Mouse (Mus musculus) cerebellum, adult 8-10 months (tissue): ENCODE measurements around the gene Dlx5.
A peak's percentile ranks its signal among the peaks of the same experiment; 100 is the strongest.

ENCODE experiments used
- DNase-seq: peaks from one replicate; pipeline ENCODE4 v3.0.0; 2022

Gene Dlx5

DNA sequence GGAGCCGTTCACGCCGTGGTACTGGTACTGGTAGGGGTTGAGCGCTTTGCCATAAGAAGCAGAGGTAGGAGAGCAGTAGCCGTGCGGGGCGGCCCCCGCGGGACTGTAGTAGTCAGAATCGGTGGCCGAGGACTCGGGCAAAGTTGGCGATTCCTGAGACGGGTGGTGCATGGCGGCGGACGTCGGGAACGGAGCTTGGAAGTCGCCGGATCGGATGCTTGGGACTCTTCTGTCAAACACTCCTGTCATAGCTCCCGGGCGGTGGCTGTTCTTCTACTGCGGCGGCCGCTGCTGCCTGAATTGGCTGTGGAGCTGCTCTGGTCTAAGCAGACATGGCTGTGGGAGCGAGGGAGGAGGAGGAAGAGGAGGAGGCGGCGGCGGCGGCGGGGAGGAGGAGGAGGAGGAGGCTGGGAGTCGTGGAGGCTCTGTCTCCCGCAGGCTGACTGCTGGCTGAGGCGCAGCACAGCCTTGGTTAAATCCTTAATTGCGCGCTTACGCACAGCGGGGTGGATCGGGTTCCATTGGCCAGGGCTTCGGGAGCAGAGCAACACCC, at the start of gene Dlx5:
Dlx5 (minus strand) TSS at position 448 of the 553 bp plus-strand sequence.
- no peak for DNase-seq

DNA sequence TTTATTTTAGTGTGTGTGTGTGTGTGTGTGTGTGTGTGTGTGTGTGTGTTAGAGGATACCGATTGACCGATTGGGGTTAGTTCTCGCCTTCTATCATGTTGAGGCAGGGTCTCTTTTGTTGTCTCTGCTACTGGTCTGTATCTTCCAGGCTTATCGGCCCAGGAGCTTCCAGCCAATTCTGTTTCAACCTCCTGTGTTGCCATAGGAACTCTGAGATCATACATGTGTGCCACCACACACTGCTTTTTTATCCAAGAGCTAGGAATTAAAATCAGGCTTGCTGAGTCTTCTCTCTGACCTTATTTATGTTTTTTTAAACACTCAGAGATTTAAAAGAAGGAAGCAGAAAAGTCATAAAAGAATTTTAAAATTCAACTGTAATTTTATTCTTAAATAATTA, 49.6 kb upstream of the Dlx5 start:
- DNase-seq: no peak

DNA sequence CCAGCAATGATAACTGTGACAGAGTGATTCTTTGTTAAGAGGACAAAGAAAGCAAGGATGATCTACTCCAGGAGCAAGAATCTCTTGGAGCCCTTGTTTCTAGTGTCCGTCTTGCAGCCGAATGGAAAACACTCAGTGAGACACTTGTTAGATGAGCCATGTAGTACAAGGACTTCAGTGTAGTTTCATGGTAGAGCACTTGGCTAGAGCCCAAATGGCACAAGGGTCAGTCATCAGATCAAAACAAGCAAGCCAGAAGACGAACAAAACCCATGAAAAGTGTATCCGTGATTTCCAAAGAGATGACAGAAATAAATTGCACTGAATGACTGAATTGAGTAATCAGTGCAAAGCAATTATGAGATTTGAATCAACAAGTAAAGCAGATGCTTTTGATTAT, 48.9 kb upstream of the Dlx5 start:
- DNase-seq: no peak

DNA sequence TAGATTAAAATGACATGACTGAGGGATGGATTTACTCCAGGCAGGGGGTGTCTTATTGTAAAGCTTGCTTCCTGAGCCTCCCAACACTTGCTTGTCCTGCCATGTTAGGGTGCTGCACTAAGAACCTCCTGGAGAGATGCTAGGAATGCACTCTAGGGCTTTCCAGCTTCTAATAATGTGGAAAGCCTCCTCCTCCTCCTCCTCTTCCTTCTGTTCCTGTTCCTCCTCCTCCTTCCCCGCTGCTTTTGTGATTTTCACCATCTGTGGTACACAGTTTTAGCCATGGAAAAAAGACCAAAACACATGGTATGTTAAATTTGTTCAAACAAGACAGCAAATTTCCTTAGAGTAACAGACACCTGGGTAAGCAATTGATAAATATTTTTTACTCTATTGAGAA, 43.4 kb upstream of the Dlx5 start:
- no peak for DNase-seq

DNA sequence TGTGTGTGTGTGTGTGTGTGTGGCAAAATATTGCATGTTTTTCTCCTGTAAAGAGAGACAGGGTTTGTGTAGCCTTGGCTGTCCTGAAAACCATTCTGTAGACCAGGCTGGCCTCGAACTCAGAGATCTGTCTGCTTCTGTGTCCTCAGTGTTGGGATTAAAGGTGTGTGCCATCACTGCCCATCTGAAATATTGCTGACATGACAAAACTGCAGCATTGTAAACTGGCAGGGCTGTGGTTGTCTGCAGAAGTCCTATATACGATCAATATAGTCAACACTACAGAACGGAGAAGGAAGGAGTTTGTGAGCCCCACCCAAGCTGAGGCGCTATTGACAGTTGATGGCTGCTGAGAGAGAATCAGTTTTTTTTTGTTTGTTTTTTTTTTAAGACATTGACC, 35.4 kb upstream of the Dlx5 start:
- DNase-seq: no peak

DNA sequence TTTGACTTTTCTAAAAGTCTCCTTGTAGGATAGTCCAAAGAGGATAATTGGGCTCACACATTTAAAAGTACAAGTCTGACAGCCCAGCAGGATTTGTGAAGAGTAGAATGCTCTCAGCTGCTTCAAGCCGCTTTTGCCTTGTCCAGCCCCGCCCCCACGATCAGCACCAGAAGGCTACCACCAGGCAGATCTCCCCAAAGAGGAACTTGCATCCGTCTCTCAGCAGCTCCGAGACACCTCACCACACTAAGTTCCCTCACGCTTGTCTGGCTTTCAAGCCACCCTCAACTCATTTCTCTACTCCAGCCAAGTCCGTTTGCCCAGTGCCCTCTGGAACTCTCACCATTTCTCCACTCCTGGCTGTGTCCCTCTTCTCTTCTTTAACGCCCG, 33.6 kb upstream of the Dlx5 start:
- no peak for DNase-seq

DNA sequence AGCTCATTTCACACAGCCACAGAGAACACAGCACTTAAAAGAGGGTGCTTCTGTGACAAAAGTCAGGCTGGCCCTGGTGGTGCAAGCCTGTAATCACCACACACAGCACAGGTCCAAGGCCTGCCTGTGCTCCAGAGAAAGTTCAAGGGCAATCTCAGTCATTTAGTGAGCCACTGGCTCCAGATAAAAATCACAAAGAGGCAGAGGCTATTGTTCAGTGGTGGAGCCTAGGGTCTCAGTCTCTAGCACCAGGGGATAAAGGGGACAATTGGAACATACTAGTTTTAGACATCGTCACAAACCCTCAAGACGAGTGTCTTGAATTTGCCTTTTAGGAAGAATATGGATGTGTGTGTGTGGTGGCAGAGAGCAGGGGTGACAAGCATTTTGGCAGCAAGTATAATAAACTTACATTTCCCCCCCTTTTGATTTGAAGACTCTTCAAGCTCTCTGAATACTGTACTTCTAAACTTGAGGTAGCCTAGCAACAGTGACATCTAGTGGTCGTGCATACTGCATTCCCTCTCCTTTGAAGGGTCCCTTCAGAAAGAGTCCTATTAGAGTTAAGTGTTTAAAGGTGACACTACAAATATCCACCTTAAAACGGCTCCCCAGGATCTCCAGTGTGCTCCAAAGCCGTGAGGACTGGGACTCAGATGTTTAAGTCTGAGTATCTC, 33.1 kb upstream of the Dlx5 start:
- DNase-seq: peak; percentile 19

DNA sequence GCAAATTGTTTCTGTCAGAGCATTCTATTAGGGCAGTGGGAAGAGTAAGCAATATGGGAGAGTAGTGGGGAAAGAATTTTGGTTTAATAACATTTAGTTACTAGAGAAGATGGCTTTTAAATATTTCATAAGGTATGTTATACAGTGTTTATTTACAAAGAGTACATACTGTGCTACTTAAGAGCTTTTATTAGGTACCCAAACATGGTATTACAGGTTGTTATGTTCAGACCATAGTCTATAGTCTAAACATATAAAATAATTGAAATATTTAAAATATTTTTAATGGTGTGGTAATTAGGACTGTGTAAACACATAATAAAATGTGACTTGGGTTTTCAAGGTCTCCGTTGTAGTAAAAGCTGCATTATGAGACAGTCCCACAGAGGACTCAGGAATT, 32.4 kb upstream of the Dlx5 start:
- no peak for DNase-seq

DNA sequence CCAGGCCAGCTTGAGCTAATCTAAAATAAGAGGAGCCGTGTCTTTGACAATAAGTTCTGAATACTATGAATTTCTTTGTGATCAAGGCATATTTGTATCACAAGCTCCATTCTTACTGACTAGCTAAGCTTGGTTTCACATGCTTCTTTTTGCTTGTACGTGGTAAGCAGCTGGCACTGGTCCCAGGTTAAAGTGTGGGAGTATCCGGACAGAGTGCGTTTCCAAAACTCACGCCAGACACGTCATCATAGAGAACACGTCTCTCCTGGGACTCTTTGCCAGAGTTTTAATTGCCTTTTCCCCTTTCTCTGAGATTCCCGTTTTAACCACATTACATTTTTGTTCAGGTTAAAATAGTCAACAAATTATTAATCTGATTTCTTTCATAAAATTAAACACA, 27.7 kb upstream of the Dlx5 start:
- DNase-seq: no peak

DNA sequence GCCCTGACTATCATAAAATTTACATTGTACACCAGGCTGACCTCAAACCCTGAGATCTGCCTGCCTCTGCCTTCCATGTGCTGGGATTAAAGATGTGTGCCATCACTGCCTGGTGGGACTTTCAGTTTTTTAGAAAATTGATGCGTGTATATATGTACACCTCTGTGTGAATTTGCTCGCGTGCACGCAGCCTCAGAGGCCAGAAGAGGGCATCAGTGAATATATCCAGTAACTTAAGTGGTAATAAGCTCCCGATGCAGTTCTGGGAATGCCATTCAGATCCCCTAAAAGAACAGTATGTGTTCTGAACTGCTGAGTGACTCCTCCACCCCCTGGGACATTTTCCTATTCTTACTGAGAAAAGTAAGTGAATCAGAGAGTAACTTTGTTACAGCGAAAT, 8.2 kb upstream of the Dlx5 start:
- DNase-seq: no peak

DNA sequence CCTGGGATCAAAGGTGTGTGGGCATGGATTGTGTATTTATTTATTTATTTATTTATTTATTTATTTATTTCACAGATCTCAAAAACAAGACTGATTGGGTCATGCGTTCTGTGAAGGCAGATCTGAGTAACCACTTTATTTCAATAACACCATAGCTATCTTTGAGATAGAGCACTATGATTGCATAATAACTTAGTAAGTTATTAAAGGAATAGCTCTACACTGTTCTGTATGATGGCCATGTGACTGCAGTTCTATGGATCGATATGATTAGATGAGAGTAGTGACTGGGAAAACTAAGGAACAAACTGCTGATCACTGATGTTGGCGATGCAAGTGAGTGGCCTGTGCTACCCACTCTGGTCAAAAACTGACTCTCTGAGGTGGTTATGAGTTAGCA, 4.3 kb upstream of the Dlx5 start:
- DNase-seq: no peak

DNA sequence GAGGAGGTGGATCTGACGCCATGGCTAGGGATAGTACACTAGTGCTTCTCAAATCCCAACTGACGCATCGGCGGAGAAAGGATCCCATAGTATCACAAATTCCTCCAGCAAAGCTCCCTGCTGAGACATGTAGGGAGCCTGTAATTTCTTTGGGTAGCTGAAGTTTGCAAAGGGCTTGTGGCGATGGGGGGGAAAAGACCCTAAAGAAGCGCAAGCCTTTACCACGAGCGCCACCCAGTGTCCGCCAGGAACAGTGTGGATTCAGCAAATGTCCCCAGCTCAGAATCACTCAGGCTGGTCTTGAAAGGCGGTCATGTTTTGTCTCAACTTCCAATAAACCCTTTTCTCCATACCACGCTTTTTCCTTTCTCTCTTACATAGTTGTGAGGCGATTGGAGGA, 3.0 kb upstream of the Dlx5 start:
- no peak for DNase-seq

DNA sequence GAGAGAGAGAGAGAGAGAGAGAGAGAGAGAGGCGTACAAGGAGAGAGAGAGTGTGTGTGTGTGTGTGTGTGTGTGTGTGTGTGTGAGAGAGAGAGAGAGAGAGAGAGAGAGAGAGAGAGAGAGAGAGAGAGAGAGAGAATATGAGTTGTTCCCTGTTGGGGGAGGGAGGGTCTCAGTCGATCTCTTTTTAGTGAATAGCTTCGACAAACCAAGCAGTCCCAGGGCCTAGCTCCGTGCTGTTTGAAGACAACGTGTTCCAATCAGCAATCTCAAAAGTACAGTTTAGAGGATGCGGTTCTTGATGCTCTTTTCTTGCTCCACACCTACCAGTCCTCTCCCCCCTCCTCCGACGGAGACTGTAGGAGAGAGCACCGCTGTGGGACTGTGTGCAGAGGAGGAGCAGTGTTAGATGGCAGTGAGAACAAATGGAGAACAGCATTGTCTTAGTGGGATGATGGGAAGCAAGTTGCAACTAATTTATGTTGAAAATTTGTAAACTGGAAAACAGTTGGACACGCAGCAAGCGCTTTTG, 447 bp upstream of the Dlx5 start:
- no peak for DNase-seq

DNA sequence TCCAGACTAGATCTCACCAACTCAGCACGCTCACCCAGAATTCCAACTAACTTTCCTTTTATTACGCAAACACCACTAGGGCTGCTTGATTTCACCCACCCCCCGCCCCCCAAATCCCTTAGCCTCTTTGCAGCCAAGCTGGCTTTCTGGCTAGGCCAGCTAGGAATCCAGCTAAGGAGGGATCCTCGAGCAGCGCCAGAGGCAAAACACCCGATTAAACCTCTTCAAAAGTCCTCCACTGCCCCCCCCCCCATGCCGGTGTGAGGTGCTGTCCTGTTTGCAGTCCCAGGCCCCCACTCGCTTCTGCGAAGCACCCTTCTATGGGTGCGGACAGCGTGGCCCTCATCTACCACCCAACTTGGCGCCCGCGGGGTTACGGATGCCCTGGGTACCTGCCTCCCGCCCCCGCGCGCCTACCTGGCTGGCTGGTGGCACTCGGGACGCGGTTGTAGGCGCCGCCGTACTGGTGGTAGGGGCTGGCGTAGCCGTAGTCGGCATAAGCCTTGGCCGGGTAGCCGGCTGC, 709 bp downstream of the Dlx5 start:
- no peak for DNase-seq

DNA sequence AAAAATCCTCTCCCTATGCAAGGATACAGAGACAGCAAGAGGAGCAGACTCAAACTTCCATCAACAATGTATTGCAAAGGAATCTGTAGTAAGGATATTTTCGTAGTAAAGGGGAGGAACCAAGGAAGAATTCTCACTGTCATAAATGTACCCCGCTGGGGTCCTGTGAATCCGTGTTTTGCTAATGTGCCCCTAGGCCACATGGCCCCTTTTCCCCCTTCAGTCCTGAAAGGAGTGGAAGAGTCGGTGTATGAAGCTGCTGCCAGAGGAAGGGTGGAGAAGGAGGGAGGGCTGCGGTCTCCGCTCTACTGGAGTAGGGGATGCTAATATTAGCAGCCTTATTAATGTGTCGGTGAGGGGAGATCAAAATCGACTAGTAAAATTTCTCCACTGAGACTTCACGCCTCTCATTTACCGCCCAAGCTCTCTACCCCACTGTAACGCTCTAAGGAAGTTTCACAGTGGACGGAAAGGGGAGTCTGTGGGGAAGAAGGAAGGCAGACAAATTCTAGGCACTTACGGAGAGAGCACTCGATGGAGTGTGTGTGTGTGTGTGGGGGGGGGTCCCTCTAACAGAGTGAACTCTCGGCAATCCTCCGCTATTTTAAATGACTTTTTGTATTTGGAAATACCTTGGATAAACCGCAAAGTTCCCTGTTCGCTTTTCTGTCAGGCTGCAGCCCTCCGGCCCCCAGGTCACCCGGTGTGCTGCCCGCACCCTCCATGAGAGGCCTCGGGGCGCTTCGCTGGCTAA, 1.3 kb downstream of the Dlx5 start:
- DNase-seq: no peak

DNA sequence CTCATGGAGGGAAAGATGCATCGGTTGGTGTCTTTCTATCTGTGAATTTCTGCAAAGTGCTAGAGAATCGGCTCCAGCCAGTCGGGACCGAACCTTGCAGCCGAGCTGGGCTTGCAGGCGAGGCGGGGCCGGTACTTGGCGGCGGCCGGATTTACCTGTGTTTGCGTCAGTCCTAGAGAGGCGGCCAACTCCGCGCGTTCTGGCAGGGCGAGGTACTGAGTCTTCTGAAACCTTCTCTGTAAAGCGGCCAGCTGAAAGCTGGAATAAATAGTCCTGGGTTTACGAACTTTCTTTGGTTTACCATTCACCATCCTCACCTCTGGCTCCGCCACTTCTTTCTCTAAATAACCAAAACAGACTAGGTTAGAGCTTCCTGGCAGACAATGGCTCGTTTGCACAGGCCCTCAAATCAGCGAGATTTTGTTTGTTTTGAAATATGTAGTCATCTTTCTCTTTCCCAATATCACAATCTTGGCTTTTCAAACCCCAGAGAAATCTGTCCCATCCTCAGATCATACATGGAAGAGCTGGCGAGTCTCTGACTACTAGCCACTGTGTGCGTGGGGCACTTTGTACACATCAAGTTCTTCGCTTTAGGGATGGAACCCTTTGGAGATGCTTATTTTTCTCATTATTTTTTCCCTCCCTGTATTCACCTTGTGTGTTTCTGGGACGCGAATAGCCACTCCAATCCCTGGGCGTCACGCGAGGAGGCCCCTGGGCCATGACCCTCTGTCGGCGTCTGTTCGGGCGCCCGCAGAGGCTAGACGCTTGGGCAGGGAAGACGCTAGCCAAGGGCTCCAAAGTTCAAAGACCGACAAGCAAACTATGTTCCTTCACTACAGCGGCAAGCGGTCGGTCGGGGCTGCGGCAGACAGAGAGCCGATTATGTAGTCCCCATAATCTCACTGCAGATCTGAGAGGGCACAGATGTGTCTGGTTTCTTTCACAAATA, 2.2 kb downstream of the Dlx5 start:
- DNase-seq: no peak

DNA sequence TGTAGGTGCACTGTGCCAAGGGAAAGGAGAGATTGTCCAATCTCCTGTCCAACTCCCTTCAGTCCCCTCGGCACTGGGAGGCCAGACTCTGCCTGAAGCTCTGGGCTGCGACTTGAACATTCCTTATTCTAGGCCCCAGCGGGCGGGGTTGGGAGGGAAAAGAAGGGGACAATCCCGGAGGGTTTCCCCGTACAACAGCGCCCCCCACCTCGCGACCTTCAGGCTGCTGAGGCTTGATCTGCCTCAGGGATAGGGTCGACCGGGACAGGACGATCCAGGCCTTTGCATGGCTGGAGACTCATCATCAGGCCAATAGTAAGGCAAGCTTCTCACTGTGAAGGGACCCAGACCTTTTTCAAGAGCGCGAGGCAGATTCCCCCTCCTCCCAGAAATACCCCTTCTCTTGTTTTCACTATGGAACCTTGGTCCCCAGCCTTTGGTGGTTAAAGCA, 3.0 kb downstream of the Dlx5 start:
- no peak for DNase-seq

DNA sequence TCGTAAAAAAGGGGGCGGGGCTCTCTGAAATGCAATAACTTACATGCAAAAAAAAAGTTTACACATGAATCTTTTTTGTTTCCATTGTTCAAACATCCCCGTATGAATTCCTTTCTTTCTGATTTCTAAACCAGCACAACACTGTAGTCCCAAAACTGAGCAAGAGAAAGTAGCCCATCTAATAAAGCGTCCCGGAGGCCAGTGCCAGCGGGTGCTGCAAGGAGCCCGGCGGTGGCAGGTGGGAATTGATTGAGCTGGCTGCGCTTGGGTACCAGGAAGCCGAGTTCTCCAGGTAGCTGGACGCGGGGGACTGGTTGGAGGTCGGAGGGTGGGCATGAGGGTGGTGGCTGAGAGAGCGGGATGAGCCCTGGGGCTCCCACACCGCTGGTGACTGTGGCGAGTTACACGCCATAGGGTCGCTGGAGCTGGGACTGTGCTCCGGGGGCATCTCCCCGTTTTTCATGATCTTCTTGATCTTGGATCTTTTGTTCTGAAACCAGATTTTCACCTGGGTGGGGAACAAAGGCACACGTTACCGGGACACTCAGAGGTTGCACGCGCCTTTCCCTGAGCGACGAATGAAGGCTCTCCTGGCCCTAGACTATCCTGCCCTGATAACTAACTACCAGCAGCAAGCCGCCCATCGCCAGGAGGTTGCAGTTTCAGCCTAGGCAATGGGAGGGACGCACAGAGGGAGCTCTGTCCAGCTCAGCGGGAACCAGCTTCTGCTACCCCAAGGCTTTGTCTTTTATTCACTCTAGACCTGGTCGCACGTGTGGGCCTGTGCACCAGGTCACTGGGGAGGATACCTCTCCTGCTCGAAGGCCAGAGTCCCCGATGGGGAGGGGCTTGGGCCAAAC, 3.7 kb downstream of the Dlx5 start:
- no peak for DNase-seq

DNA sequence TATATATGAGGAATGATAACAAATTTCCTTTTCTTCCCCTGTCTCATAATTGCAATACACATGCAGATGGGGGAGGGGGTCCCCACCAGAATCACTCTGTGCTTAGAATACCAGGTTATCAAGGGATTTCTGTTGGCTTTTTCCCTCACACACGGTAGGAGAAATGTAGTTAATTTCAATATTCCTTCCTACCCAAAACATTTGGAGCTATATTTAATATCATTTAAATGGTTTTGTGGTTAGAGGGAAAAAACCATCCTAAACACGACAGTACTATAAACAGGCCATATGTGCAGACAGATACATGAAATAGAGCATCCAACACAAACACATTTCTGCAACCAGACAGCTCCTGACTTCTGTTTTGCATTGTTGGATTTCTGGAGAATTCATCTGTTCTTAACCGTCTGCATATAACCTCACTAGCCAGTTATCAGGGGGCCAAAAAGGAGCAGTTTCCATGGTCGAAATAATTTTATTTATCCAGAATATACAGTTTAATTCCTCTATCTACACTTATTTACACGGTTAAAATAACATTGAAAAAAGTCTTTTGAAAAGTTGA, 4.5 kb downstream of the Dlx5 start:
- DNase-seq: no peak

DNA sequence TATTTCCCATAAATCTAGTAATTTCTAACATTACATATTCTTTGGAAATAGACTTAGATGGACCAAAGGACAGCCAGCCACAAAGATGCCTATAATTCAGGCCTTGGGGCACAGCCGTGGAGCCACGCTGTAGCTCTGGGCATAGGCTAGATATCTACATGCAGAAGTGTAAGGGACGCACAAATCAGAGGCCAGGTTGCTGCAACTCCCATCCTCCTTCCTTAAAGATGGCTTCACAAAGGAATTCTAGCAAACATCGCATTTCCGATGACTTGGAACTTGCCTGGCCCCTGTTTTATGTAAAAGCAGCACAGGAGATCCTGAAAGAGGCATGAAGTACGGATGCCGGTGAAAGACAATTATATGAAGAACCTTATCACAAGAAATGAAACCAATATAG, 5.2 kb downstream of the Dlx5 start:
- no peak for DNase-seq

DNA sequence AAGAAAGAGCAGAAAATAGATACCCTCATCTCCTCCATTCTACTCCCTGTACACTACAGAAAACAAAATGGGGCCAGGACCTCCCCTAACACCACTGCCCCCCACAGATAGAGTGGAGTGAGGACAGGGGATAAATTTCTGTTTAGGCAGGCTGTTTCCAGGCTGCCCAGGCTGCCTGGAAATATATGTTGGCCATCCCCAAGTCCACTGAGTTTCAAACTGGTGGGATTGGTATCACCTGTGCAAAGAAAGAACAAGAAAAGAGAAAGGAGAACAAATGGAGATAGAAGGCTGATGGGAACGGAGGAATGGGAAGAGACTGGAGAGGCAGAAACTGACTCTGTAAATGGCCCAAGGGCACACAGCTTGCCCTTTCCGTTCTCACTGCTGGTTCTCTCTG, 5.7 kb downstream of the Dlx5 start:
- DNase-seq: no peak
